Mouse (Mus musculus) megakaryocyte, embryonic 14.5 days (primary cell): ENCODE measurements around the gene Egfr.

Source experiments
- FLI1 ChIP-seq: IDR thresholded peaks from 2 replicates; pipeline ENCODE4 v1.6.1; 2012; ENCODE audit warnings: low read length, inconsistent platforms, mixed read lengths
- GATA1 ChIP-seq: IDR thresholded peaks from 3 replicates; pipeline ENCODE4 v1.6.1; 2012; ENCODE audit warnings: mixed read lengths, low read length, inconsistent platforms, borderline replicate concordance

- TF ChIP-seq GATA1 (no peak), FLI1 (no peak)
Observed at GRCm38 (mm10) chr11:16935577-16936236, 183.7 kb downstream of the Egfr start.
